Comparison of ENCODE assay signal across 8 mouse cellular contexts in genomic region chr4:139129806-139130700, GRCm38 (mm10). TPM values are rescaled to one million over a fixed set of nuclear protein-coding genes. Genes with fewer than 3 reads are reported as not detected.
DNase-seq lines count a peak whose midpoint lies in the region; ATAC-seq and TF ChIP-seq lines count a peak whose summit lies in the region.

No protein-coding gene starts in this region.

- peak; percentile 57 for ATAC-seq in forebrain, embryonic 11.5 days (replicated peaks; ENCODE audit: low FRiP score)
- ATAC-seq in hindbrain, embryonic 14.5 days (ENCODE audit: low FRiP score), result peak; percentile 37
- ATAC-seq in limb, embryonic 14.5 days (ENCODE audit: low FRiP score, low read depth), result 0 out of 2 replicates have a peak, but pooled peaks have one; percentile 1
- ATAC-seq in midbrain, embryonic 14.5 days (ENCODE audit: low FRiP score, low TSS enrichment), result peak; percentile 25; the same call in 1 of the 2 replicates

- no peak for TF ChIP-seq POLR2A in limb, embryonic 14.5 days (IDR thresholded peaks at IDR 0.05; ENCODE audit: borderline replicate concordance, extremely low read depth, insufficient read depth, insufficient read length)

- H3K36me3 ChIP-seq in forebrain, embryonic 11.5 days (ENCODE audit: control insufficient read depth, insufficient read depth, low read length), result no peaks in the 10 kb centered on the region
- H3K36me3 ChIP-seq in hindbrain, embryonic 14.5 days (replicated peaks; ENCODE audit: control insufficient read depth, insufficient read depth), result no peaks in the 10 kb centered on the region
- H3K36me3 ChIP-seq in limb, embryonic 14.5 days (ENCODE audit: control insufficient read depth, insufficient read depth, low read length), result no peaks in the 10 kb centered on the region
- H3K36me3 ChIP-seq in midbrain, embryonic 14.5 days (ENCODE audit: control insufficient read depth, insufficient read depth, low read length), result no peaks in the 10 kb centered on the region

- WGBS in forebrain, embryonic 11.5 days, result 3% methylated on average over 57 of the region's 57 CpGs
- WGBS in hindbrain, embryonic 14.5 days, result 2% methylated on average over 54 of the region's 57 CpGs
- WGBS in limb, embryonic 14.5 days, result 3% methylated on average over 43 of the region's 57 CpGs
- WGBS in midbrain, embryonic 14.5 days, result 3% methylated on average over 57 of the region's 57 CpGs

- peak; percentile 53 to 54 for DNase-seq in right cerebral cortex, postnatal 10 days (ENCODE audit: low spot score in 2 of 2)
- DNase-seq in right cerebral cortex, postnatal 36 days (ENCODE audit: low spot score in 2 of 2), result no peak
- peak; percentile 77 for DNase-seq in adrenal gland, postnatal 14 days
- peak; percentile 70 for DNase-seq in forebrain, embryonic 11.5 days (ENCODE audit: low spot score)
- peak; percentile 26 for DNase-seq in hindbrain, embryonic 14.5 days (ENCODE audit: low spot score)
- DNase-seq in limb, embryonic 14.5 days (ENCODE audit: low spot score), result no peak
- peak; percentile 49 for DNase-seq in midbrain, embryonic 14.5 days
- no peak for DNase-seq in ovary, postnatal 10 days (ENCODE audit: low spot score)

- no peaks in the 10 kb centered on the region for H3K27me3 ChIP-seq in forebrain, embryonic 11.5 days (ENCODE audit: control insufficient read depth, insufficient read depth, low read length)
- no peaks in the 10 kb centered on the region for H3K27me3 ChIP-seq in hindbrain, embryonic 14.5 days (ENCODE audit: control insufficient read depth, insufficient read depth, low read length)
- no peaks in the 10 kb centered on the region for H3K27me3 ChIP-seq in limb, embryonic 14.5 days (ENCODE audit: control insufficient read depth, insufficient read depth, low read length)
- no peaks in the 10 kb centered on the region for H3K27me3 ChIP-seq in midbrain, embryonic 14.5 days (ENCODE audit: control insufficient read depth, insufficient read depth, low read length)

- H3K4me2 ChIP-seq in forebrain, embryonic 11.5 days (ENCODE audit: low read depth, low read length, severe bottlenecking), result peak overlapping the region; percentile 95
- peak overlapping the region; percentile 96 for H3K4me2 ChIP-seq in hindbrain, embryonic 14.5 days (replicated peaks)
- H3K4me2 ChIP-seq in limb, embryonic 14.5 days (replicated peaks; ENCODE audit: low read depth, low read length, severe bottlenecking), result peak overlapping the region; percentile 87
- H3K4me2 ChIP-seq in midbrain, embryonic 14.5 days (ENCODE audit: low read length), result peak overlapping the region; percentile 91

- peak overlapping the region; percentile 91 for H3K9ac ChIP-seq in forebrain, embryonic 11.5 days (ENCODE audit: low read length)
- peak overlapping the region; percentile 93 for H3K9ac ChIP-seq in hindbrain, embryonic 14.5 days
- H3K9ac ChIP-seq in limb, embryonic 14.5 days (ENCODE audit: low read depth, low read length, severe bottlenecking), result peak overlapping the region; percentile 95
- H3K9ac ChIP-seq in midbrain, embryonic 14.5 days (replicated peaks; ENCODE audit: low read length), result peak overlapping the region; percentile 86

- peaks cover 5% of the 10 kb centered on the region; the same call in 1 of the 2 replicates for H3K4me1 ChIP-seq in forebrain, embryonic 11.5 days (replicated peaks; ENCODE audit: control insufficient read depth, insufficient read depth, low read length)
- H3K4me1 ChIP-seq in hindbrain, embryonic 14.5 days (replicated peaks; ENCODE audit: control insufficient read depth, insufficient read depth, low read length), result peaks cover 21% of the 10 kb centered on the region
- peaks cover 10% of the 10 kb centered on the region for H3K4me1 ChIP-seq in limb, embryonic 14.5 days (ENCODE audit: control insufficient read depth, insufficient read depth, low read length)
- H3K4me1 ChIP-seq in midbrain, embryonic 14.5 days (ENCODE audit: control insufficient read depth, insufficient read depth, low read length), result peaks cover 18% of the 10 kb centered on the region

- H3K27ac ChIP-seq in forebrain, embryonic 11.5 days (ENCODE audit: low read depth, low read length), result peak overlapping the region; percentile 78
- peak overlapping the region; percentile 88 for H3K27ac ChIP-seq in hindbrain, embryonic 14.5 days
- peak overlapping the region; percentile 87 for H3K27ac ChIP-seq in limb, embryonic 14.5 days (replicated peaks; ENCODE audit: low read depth, low read length)
- peak overlapping the region; percentile 88 for H3K27ac ChIP-seq in midbrain, embryonic 14.5 days (replicated peaks; ENCODE audit: low read depth, low read length)

- no peaks in the 10 kb centered on the region; the same call in 1 of the 2 replicates for H3K9me3 ChIP-seq in forebrain, embryonic 11.5 days (ENCODE audit: control insufficient read depth, low read length)
- H3K9me3 ChIP-seq in hindbrain, embryonic 14.5 days (ENCODE audit: control insufficient read depth, low read length), result no peaks in the 10 kb centered on the region
- no peaks in the 10 kb centered on the region for H3K9me3 ChIP-seq in limb, embryonic 14.5 days (ENCODE audit: control insufficient read depth, low read length)
- H3K9me3 ChIP-seq in midbrain, embryonic 14.5 days (ENCODE audit: control insufficient read depth, low read length), result no peaks in the 10 kb centered on the region

- peak overlapping the region; percentile 98 for H3K4me3 ChIP-seq in forebrain, embryonic 11.5 days (ENCODE audit: low read depth, low read length)
- H3K4me3 ChIP-seq in hindbrain, embryonic 14.5 days (replicated peaks; ENCODE audit: low read length), result peak overlapping the region; percentile 83
- H3K4me3 ChIP-seq in limb, embryonic 14.5 days (replicated peaks; ENCODE audit: low read length), result peak overlapping the region; percentile 100
- peak overlapping the region; percentile 96 for H3K4me3 ChIP-seq in midbrain, embryonic 14.5 days (replicated peaks; ENCODE audit: low read depth, low read length)

RNA-seq across cellular contexts. Expression of gene Minos1, which starts 0.9 kb away (rescaled TPM):
- total RNA-seq in adrenal gland, postnatal 14 days (2021), result 480 and 499 TPM in 2 replicates
- 344 and 387 TPM in 2 replicates for polyA plus RNA-seq in forebrain, embryonic 11.5 days (2014; fragmentation: Nextera tagmentation; extraction: Ambion mirVana)
- 391 and 450 TPM in 2 replicates for polyA plus RNA-seq in hindbrain, embryonic 14.5 days (2014; fragmentation: Nextera tagmentation; extraction: Ambion mirVana)
- polyA plus RNA-seq in limb, embryonic 14.5 days (2012; rRNA removed), result 122 and 178 TPM in 2 replicates
- polyA plus RNA-seq in limb, embryonic 14.5 days (2014; fragmentation: Nextera tagmentation; extraction: Ambion mirVana), result 460 and 510 TPM in 2 replicates
- 346 and 393 TPM in 2 replicates for polyA plus RNA-seq in midbrain, embryonic 14.5 days (2014; fragmentation: Nextera tagmentation; extraction: Ambion mirVana)

RNA-seq across cellular contexts. Expression of gene Nbl1, which starts 37.3 kb away (rescaled TPM):
- 33.7 and 39.8 TPM in 2 replicates for total RNA-seq in adrenal gland, postnatal 14 days (2021)
- polyA plus RNA-seq in forebrain, embryonic 11.5 days (2014; fragmentation: Nextera tagmentation; extraction: Ambion mirVana), result 23.9 and 24.7 TPM in 2 replicates
- polyA plus RNA-seq in hindbrain, embryonic 14.5 days (2014; fragmentation: Nextera tagmentation; extraction: Ambion mirVana), result 47.8 and 47.9 TPM in 2 replicates
- polyA plus RNA-seq in limb, embryonic 14.5 days (2012; rRNA removed), result 149 and 171 TPM in 2 replicates
- 157 and 176 TPM in 2 replicates for polyA plus RNA-seq in limb, embryonic 14.5 days (2014; fragmentation: Nextera tagmentation; extraction: Ambion mirVana)
- 12.8 and 27.5 TPM in 2 replicates for polyA plus RNA-seq in midbrain, embryonic 14.5 days (2014; fragmentation: Nextera tagmentation; extraction: Ambion mirVana)

RNA-seq across cellular contexts. Expression of gene Htr6, which starts 54.7 kb away (rescaled TPM):
- total RNA-seq in adrenal gland, postnatal 14 days (2021), result 0.15 TPM in 1 of 2 replicates, not detected in the other
- 0.27 TPM in 1 of 2 replicates, not detected in the other for polyA plus RNA-seq in forebrain, embryonic 11.5 days (2014; fragmentation: Nextera tagmentation; extraction: Ambion mirVana)
- polyA plus RNA-seq in hindbrain, embryonic 14.5 days (2014; fragmentation: Nextera tagmentation; extraction: Ambion mirVana), result 0.58 and 0.65 TPM in 2 replicates
- polyA plus RNA-seq in limb, embryonic 14.5 days (2012; rRNA removed), result 1.2 and 2.2 TPM in 2 replicates
- 0.22 and 0.35 TPM in 2 replicates for polyA plus RNA-seq in limb, embryonic 14.5 days (2014; fragmentation: Nextera tagmentation; extraction: Ambion mirVana)
- 0.32 and 0.57 TPM in 2 replicates for polyA plus RNA-seq in midbrain, embryonic 14.5 days (2014; fragmentation: Nextera tagmentation; extraction: Ambion mirVana)

Comparison
In these comparisons a context has a peak if more than half of its experiments do, and no peak if none do; other contexts are left out.
1. DNase-seq: peak in right cerebral cortex, postnatal 10 days (2 of 2), adrenal gland, postnatal 14 days (single experiment), forebrain, embryonic 11.5 days (single experiment), hindbrain, embryonic 14.5 days (single experiment) and midbrain, embryonic 14.5 days (single experiment); none in right cerebral cortex, postnatal 36 days (0 of 2), limb, embryonic 14.5 days (single experiment) and ovary, postnatal 10 days (single experiment).
2. ATAC-seq: peak in every context shown above with its lines; median percentile 57 in forebrain, embryonic 11.5 days; 37 in hindbrain, embryonic 14.5 days; 25 in midbrain, embryonic 14.5 days; 1 in limb, embryonic 14.5 days.
3. Peak in every context shown above with its lines, with median percentiles within 50 percentile points of each other: H3K27ac ChIP-seq, H3K4me2 ChIP-seq, H3K4me3 ChIP-seq and H3K9ac ChIP-seq.